Mouse (Mus musculus): Measurements from ENCODE around the gene Fam43a.

GRCm38 (mm10) chr16:30614705-30615317, 15.3 kb downstream of the Fam43a start:
- TF ChIP-seq CTCF (IDR thresholded peaks at IDR 0.05; ENCODE audit: control insufficient read depth, insufficient read depth, insufficient read length) (no peak), MYOG (IDR thresholded peaks at IDR 0.05; ENCODE audit: control insufficient read depth, extremely low read depth, insufficient read length) (no peak)
